Mouse (Mus musculus): ENCODE measurements around the gene Olfr1143.

Gene Olfr1143

DNA sequence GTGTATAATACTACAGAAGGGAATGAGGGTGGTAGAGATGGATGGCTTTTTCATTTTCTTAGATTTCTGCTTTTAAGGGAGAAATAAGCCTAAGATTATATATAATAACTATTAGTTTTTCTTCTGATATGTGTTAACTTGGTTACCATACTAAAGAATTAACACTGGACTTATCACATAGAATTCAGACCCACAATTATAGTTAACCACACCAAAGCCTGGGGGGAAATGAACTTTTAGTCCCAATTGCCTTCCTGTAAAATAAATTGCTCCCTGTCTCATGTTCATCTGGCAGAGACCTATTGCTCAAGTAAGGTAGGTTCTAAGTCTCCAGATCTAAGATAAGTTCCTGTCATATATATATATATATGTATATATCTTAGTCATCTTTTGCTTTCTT lies at the start of gene Olfr1143:
Olfr1143 (plus strand) TSS at position 301 of the 400 bp plus-strand sequence.
- no peak for DNase-seq

DNA sequence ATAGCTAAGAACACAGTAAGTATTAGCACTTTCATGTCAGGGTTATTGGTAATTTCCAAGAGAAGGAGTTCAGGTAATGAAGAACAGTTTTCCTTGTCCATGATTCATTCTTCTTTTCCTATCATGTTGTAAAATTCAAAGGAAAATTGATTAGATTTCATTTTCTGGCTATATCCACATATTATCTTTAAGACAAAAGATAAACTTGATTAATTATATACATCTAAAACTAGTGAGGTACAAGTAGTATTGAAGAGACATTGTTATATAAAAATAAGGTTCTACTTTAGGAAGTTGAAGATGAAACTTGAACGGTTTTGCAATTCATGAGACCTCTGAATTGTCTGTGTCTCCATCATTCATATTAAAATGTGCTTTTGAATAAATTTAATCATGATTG lies 46.5 kb upstream of the Olfr1143 start, which contains the start of gene Olfr1141:
Olfr1141 (minus strand) TSS at position 101 of the 400 bp plus-strand sequence.
- no peak for DNase-seq

- no peak for DNase-seq
These were observed 24.2 kb upstream of the Olfr1143 start for GRCm38 (mm10) chr2:87776143-87776542.

- no peak for DNase-seq
These were observed 21.2 kb upstream of the Olfr1143 start, which contains the start of gene Olfr152 for GRCm38 (mm10) chr2:87779183-87779582. TSS of gene Olfr152 (plus strand) at chr2:87779483.

GRCm38 (mm10) chr2:87809522-87809921 lies 9.1 kb downstream of the Olfr1143 start, which contains the start of gene Olfr1145:
TSS of gene Olfr1145 (plus strand) at chr2:87809822.
- no peak for DNase-seq

DNA sequence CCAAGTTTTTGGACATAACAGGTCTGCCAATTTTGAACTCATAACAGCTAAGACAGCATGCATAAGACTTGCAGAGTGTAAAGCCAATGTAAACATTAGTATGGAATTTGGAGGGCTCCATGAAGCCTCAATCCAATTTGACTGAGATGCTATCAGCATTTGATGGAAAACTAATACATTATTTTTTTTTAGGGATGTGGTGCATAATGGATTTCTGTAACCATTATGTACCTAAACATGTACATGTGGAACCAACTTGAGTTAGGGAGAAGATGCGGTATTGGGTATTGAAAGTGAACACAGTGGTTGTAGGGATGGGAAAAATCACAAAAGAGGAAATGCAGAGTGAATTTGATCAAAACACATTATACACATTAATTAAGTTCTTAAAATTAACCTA lies 29.8 kb downstream of the Olfr1143 start, which contains the start of gene Olfr1148:
Olfr1148 (plus strand) TSS at position 301 of the 400 bp plus-strand sequence.
- DNase-seq: no peak

DNA sequence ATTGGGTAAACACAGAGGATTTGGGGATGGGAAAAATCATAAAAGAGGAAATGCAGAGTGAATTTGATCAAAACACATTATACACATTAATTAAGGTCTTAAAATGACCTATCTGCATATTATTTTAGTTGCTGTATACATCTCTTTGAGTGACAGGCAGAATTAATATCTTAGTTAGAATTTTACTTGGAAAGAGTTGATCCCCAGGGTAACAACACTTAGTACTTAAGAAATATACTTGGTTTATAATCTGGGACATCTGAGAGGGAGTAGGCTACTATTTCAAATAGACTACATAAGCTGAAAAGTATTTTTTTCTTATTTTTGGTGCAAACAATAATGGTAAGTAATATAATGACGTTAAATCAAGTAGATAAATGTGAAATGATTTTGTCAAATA lies 43.3 kb downstream of the Olfr1143 start, which contains the start of gene Olfr1150-ps1:
Olfr1150-ps1 (plus strand) TSS at position 301 of the 400 bp plus-strand sequence.
- DNase-seq: no peak

Measured in kidney, adult 8-10 months (tissue).